Mouse (Mus musculus) granulocyte monocyte progenitor cell, adult 5-6 weeks (primary cell): ENCODE measurements around the gene Coro7. TPM values are rescaled to one million over a fixed set of nuclear protein-coding genes. Genes with fewer than 3 reads are reported as not detected.

Experiments
- ATAC-seq: replicated peaks from 2 replicates; pipeline ENCODE4 v1.8.0; 2016; ENCODE audit warnings: mild to moderate bottlenecking, moderate TSS enrichment, inconsistent platforms; ENCODE audit not compliant: poor library complexity, severe bottlenecking
- total RNA-seq, 2 experiments: library from RNA; stranded (forward) in 1 of 2; stranded (reverse) in 1 of 2; fragments of 200-712, 200-1000 nt in 1 of 2; fragments of >200 nt in 1 of 2; fragmentation: Nextera tagmentation in 1 of 2; gene quantifications; 2 replicates each; pipeline ENCODE4 v1.2.3; 2014 to 2017

The Coro7 gene
- total RNA-seq, 2 experiments from 2014 or later = 58.1 to 187 TPM

GRCm38 (mm10) chr16:4627105-4627504, 52.5 kb downstream of the Coro7 start:
- no peak for ATAC-seq

GRCm38 (mm10) chr16:4624481-4625110, 55.0 kb downstream of the Coro7 start, which contains the start of gene Pam16:
Pam16 (minus strand) TSS chr16:4624988.
- ATAC-seq = peak; percentile 89

GRCm38 (mm10) chr16:4624074-4624473, 55.5 kb downstream of the Coro7 start:
- ATAC-seq = no peak

GRCm38 (mm10) chr16:4616829-4617228, 62.7 kb downstream of the Coro7 start:
- ATAC-seq = no peak

GRCm38 (mm10) chr16:4615297-4615696, 64.3 kb downstream of the Coro7 start:
- no peak for ATAC-seq

- no peak for ATAC-seq
Observed at GRCm38 (mm10) chr16:4614639-4615038, 64.9 kb downstream of the Coro7 start.

- ATAC-seq = no peak
Observed at GRCm38 (mm10) chr16:4613736-4614135, 65.8 kb downstream of the Coro7 start.

GRCm38 (mm10) chr16:4611676-4612075, 67.9 kb downstream of the Coro7 start:
- ATAC-seq = no peak

GRCm38 (mm10) chr16:4611193-4611592, 68.4 kb downstream of the Coro7 start:
- no peak for ATAC-seq

- no peak for ATAC-seq
Observed at GRCm38 (mm10) chr16:4608532-4609059, 71.0 kb downstream of the Coro7 start.

GRCm38 (mm10) chr16:4607818-4608531, 71.6 kb downstream of the Coro7 start:
- peak; percentile 64 for ATAC-seq

- ATAC-seq = peak; percentile 62
Observed at GRCm38 (mm10) chr16:4606431-4607084, 73.0 kb downstream of the Coro7 start.

- no peak for ATAC-seq
Observed at GRCm38 (mm10) chr16:4605514-4606131, 74.0 kb downstream of the Coro7 start.

- no peak for ATAC-seq
Observed at GRCm38 (mm10) chr16:4604293-4604837, 75.2 kb downstream of the Coro7 start.

- ATAC-seq = no peak
Observed at GRCm38 (mm10) chr16:4603453-4603837, 76.1 kb downstream of the Coro7 start.

GRCm38 (mm10) chr16:4602766-4603452, 76.7 kb downstream of the Coro7 start:
- no peak for ATAC-seq

GRCm38 (mm10) chr16:4602189-4602588, 77.4 kb downstream of the Coro7 start:
- ATAC-seq = no peak

- ATAC-seq = no peak
Observed at GRCm38 (mm10) chr16:4600701-4601310, 78.8 kb downstream of the Coro7 start.

- no peak for ATAC-seq
Observed at GRCm38 (mm10) chr16:4599616-4600015, 80.0 kb downstream of the Coro7 start.
